Mouse (Mus musculus) CH12.LX (cell line): Measurements from ENCODE around the gene Pglyrp4.

ENCODE experiments used
- CTCF ChIP-seq, 2 experiments: IDR thresholded peaks in 1 of 2; conservative IDR thresholded peaks in 1 of 2; 2 replicates each; pipeline ENCODE4 v1.5.1; 2011 to 2012; ENCODE audit warnings: low read depth in 2 of 2, low read length in 2 of 2, improper control_type of control experiment in 1 of 2, inconsistent platforms in 1 of 2, mild to moderate bottlenecking in 1 of 2, moderate library complexity in 1 of 2
- EP300 ChIP-seq: IDR thresholded peaks from 2 replicates; pipeline ENCODE4 v1.6.1; 2011; ENCODE audit warnings: low read length, improper control_type of control experiment
- HCFC1 ChIP-seq: IDR thresholded peaks from 2 replicates; pipeline ENCODE4 v1.6.1; 2012; ENCODE audit warnings: low read depth, mild to moderate bottlenecking, inconsistent platforms, low read length, improper control_type of control experiment
- POLR2AphosphoS2 ChIP-seq: IDR thresholded peaks from 2 replicates; pipeline ENCODE4 v1.6.1; 2011; ENCODE audit warnings: low read depth, low read length, improper control_type of control experiment
- TBP ChIP-seq: conservative IDR thresholded peaks from 2 replicates; pipeline ENCODE4 v1.6.1; 2011; ENCODE audit warnings: low read depth, low read length, improper control_type of control experiment
- USF2 ChIP-seq: conservative IDR thresholded peaks from 2 replicates; pipeline ENCODE4 v1.6.1; 2011; ENCODE audit warnings: low read depth, low read length, improper control_type of control experiment

DNA sequence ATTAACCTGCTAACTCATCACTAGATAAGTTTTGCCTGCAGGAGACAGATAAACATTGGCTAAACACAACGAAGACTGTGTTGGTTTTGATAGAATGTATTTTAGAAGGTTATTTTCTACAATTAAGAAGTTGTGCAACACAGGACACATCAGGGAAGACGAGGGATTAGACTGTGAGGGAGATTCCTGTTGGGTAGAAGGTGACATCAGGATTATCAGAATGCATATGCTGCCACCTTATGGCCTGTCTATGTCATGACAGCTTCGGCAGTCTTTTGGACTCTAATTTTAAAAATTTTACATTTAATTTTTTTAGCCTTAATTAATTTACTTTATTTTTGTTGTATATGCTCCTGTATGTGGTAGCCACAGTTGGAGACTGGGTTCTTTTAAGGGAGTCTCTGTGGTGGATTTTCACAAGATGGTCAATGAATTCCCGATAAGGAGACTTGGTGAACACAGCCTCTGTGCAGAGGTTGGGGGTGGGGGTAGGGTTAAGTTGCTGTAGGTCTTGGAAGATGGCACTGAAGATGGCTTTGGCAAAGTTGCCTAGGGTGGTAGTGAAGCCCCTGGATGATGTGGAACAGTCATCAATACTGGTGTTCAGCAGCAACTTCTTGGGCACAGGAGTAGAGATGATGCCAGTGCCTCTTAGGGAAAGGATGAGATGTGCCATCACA is 18.0 kb upstream of the Pglyrp4 start:
- TF ChIP-seq TBP (no peak), HCFC1 (no peak), CTCF (conservative IDR thresholded peaks at IDR 0.05 in 1 of 2, IDR thresholded peaks at IDR 0.05 in 1 of 2; ENCODE audit: low read depth in 2 of 2, low read length in 2 of 2) (peak; percentile 80 to 82), EP300 (no peak), USF2 (no peak), POLR2AphosphoS2 (no peak)
